Comparison of ENCODE assay signal across 10 mouse cellular contexts in genomic region chr15:103347275-103347684, GRCm38 (mm10). TPM values are rescaled to one million over a fixed set of nuclear protein-coding genes. Genes with fewer than 3 reads are reported as not detected.
A peak's percentile ranks its signal among the peaks of the same experiment; 100 is the strongest.
DNase-seq lines count a peak whose midpoint lies in the region; ATAC-seq and TF ChIP-seq lines count a peak whose summit lies in the region.
"Had no signal": no experiment of that assay in that cellular context is flagged by ENCODE, and none has a peak within 500 bp of the region (broad histone marks: within the 10 kb centered on the region; RNA-seq: fewer than 3 reads in every experiment).

No protein-coding gene starts in this region.

- in situ Hi-C loops in CH12.LX (cut with MboI; ENCODE audit: low pct_ligation_motif_present, low pct_unique_long_range_greater_than_20kb, low sequenced_read_pairs) = no loop called here

- H3K4me2 ChIP-seq in hindbrain, embryonic 11.5 days (replicated peaks; ENCODE audit: low read depth, low read length) = no peak overlapping the region
- H3K4me2 ChIP-seq in hindbrain, embryonic 13.5 days = no peak overlapping the region
- no peak overlapping the region for H3K4me2 ChIP-seq in CH12.LX (ENCODE audit: insufficient read depth, low read depth, poor library complexity, severe bottlenecking)
- H3K4me2 ChIP-seq: embryonic facial prominence, embryonic 15.5 days; limb, embryonic 15.5 days had no signal

- no peak for TF ChIP-seq POLR2A in CH12.LX (IDR thresholded peaks at IDR 0.05; ENCODE audit: low read depth, low read length)
- TF ChIP-seq POLR2A in bone marrow, adult 2 months (IDR thresholded peaks at IDR 0.05; ENCODE audit: borderline replicate concordance, control insufficient read depth, low read depth, low read length) = no peak
- TF ChIP-seq POLR2A in lung, adult 2 months (IDR thresholded peaks at IDR 0.05; ENCODE audit: borderline replicate concordance, extremely low read depth, low read depth, low read length) = no peak

- no peak overlapping the region for H3K27ac ChIP-seq in hindbrain, embryonic 11.5 days (ENCODE audit: low read depth, low read length)
- no peak overlapping the region for H3K27ac ChIP-seq in hindbrain, embryonic 13.5 days
- no peak overlapping the region for H3K27ac ChIP-seq in CH12.LX (ENCODE audit: insufficient read depth, low read depth)
- H3K27ac ChIP-seq in bone marrow, adult 2 months (ENCODE audit: control insufficient read depth, insufficient read depth, low read depth, low read length, poor library complexity) = no peak overlapping the region
- H3K27ac ChIP-seq: embryonic facial prominence, embryonic 15.5 days; limb, embryonic 15.5 days had no signal

- H3K36me3 ChIP-seq in hindbrain, embryonic 11.5 days (ENCODE audit: control insufficient read depth, insufficient read depth, low read length) = peaks cover 3% of the 10 kb centered on the region; the same call in 1 of the 2 replicates
- no peaks in the 10 kb centered on the region for H3K36me3 ChIP-seq in hindbrain, embryonic 13.5 days
- H3K36me3 ChIP-seq in CH12.LX (replicated peaks in 1 of 2; ENCODE audit: control insufficient read depth in 1 of 2, insufficient read depth in 1 of 2, low read length in 1 of 2) = peaks cover 0 to 22% of the 10 kb centered on the region in 2 experiments

- H3K9ac ChIP-seq in hindbrain, embryonic 11.5 days (ENCODE audit: low read depth, low read length) = no peak overlapping the region
- H3K9ac ChIP-seq in hindbrain, embryonic 13.5 days = no peak overlapping the region
- H3K9ac ChIP-seq in CH12.LX (ENCODE audit: insufficient read depth, low read depth) = no peak overlapping the region
- H3K9ac ChIP-seq: embryonic facial prominence, embryonic 15.5 days; limb, embryonic 15.5 days had no signal

- no peak overlapping the region for H3K4me3 ChIP-seq in hindbrain, embryonic 11.5 days (ENCODE audit: low read depth, low read length)
- H3K4me3 ChIP-seq in hindbrain, embryonic 13.5 days = no peak overlapping the region
- H3K4me3 ChIP-seq in CH12.LX (replicated peaks in 1 of 3; ENCODE audit: low read depth in 2 of 3, low read length in 2 of 3, poor library complexity in 1 of 3) = no peak overlapping the region
- H3K4me3 ChIP-seq in bone marrow, adult 2 months (replicated peaks; ENCODE audit: control insufficient read depth, low read depth, low read length) = no peak overlapping the region
- no peak overlapping the region for H3K4me3 ChIP-seq in lung, adult 2 months (replicated peaks; ENCODE audit: extremely low read depth, low read depth, low read length)
- H3K4me3 ChIP-seq: embryonic facial prominence, embryonic 15.5 days; limb, embryonic 15.5 days had no signal

- DNase-seq in hindbrain, embryonic 11.5 days (ENCODE audit: low spot score) = peak; percentile 73
- DNase-seq in CH12.LX (ENCODE audit: extremely low read depth) = peak; percentile 95
- peak; percentile 71 to 76 for DNase-seq in heart, postnatal 14 days
- DNase-seq in lung, adult 2 months = peak; percentile 43
- DNase-seq in right cerebral cortex, postnatal 14 days = peak; percentile 77
- DNase-seq in frontal cortex, postnatal 25 days (ENCODE audit: low spot score in 2 of 2) = no peak

- H3K27me3 ChIP-seq in hindbrain, embryonic 11.5 days (ENCODE audit: control insufficient read depth, insufficient read depth, low read length) = no peaks in the 10 kb centered on the region
- no peaks in the 10 kb centered on the region for H3K27me3 ChIP-seq in hindbrain, embryonic 13.5 days
- no peaks in the 10 kb centered on the region for H3K27me3 ChIP-seq in CH12.LX (replicated peaks)
- H3K27me3 ChIP-seq: embryonic facial prominence, embryonic 15.5 days; limb, embryonic 15.5 days had no signal

- H3K4me1 ChIP-seq in hindbrain, embryonic 11.5 days (replicated peaks; ENCODE audit: control insufficient read depth, insufficient read depth, low read length) = no peaks in the 10 kb centered on the region
- H3K4me1 ChIP-seq in hindbrain, embryonic 13.5 days (replicated peaks) = no peaks in the 10 kb centered on the region
- peaks cover 0 to 22% of the 10 kb centered on the region in 2 experiments; a peak in 2 of 4 replicates for H3K4me1 ChIP-seq in CH12.LX (ENCODE audit: control insufficient read depth in 1 of 2, insufficient read depth in 2 of 2)
- H3K4me1 ChIP-seq in bone marrow, adult 2 months (ENCODE audit: control insufficient read depth, insufficient read depth, low read length) = no peaks in the 10 kb centered on the region
- no peaks in the 10 kb centered on the region for H3K4me1 ChIP-seq in lung, adult 2 months (ENCODE audit: control insufficient read depth, insufficient read depth, low read length)
- H3K4me1 ChIP-seq: limb, embryonic 15.5 days had no signal

- no peak for ATAC-seq in hindbrain, embryonic 11.5 days (ENCODE audit: low FRiP score)
- ATAC-seq in hindbrain, embryonic 13.5 days (ENCODE audit: low FRiP score) = no peak

- intact Hi-C loops in heart, postnatal 14 days (cut with DNase I) = loop anchor here (2.0 kb wide), 1 partner anchor 42 kb away; no protein-coding TSS in a partner anchor

- peak in 1 of 2 experiments; percentile 94; a peak in 3 of 4 replicates for TF ChIP-seq CTCF in CH12.LX (conservative IDR thresholded peaks at IDR 0.05 in 1 of 2, IDR thresholded peaks at IDR 0.05 in 1 of 2; ENCODE audit: low read depth in 2 of 2, low read length in 2 of 2)
- TF ChIP-seq CTCF in bone marrow, adult 2 months (IDR thresholded peaks at IDR 0.05; ENCODE audit: control insufficient read depth, insufficient read depth, low read length) = peak; percentile 82
- peak; percentile 74 for TF ChIP-seq CTCF in lung, adult 2 months (IDR thresholded peaks at IDR 0.05; ENCODE audit: insufficient read depth, low read length)

- 9% methylated on average over 2 of the region's 2 CpGs for WGBS in hindbrain, embryonic 11.5 days
- WGBS in hindbrain, embryonic 13.5 days = 4% methylated on average over 2 of the region's 2 CpGs
- WGBS in bone marrow, adult 2 months = 2% methylated on average over 2 of the region's 2 CpGs
- 13% methylated on average over 2 of the region's 2 CpGs for WGBS in lung, adult 2 months

- no peaks in the 10 kb centered on the region for H3K9me3 ChIP-seq in hindbrain, embryonic 11.5 days (ENCODE audit: control insufficient read depth, low read length)
- H3K9me3 ChIP-seq in hindbrain, embryonic 13.5 days = no peaks in the 10 kb centered on the region
- H3K9me3 ChIP-seq in CH12.LX (replicated peaks; ENCODE audit: low read length) = no peaks in the 10 kb centered on the region
- H3K9me3 ChIP-seq: embryonic facial prominence, embryonic 15.5 days; limb, embryonic 15.5 days had no signal

- H3K79me2 ChIP-seq in CH12.LX (replicated peaks; ENCODE audit: control insufficient read depth, extremely low read depth, insufficient read depth, poor library complexity, severe bottlenecking) = no peaks in the 10 kb centered on the region

- TF ChIP-seq EP300 in CH12.LX (IDR thresholded peaks at IDR 0.05; ENCODE audit: low read length) = 0 out of 2 replicates have a peak, but pooled peaks have one; percentile 35

- peak; percentile 88 for TF ChIP-seq RAD21 in CH12.LX (IDR thresholded peaks at IDR 0.05; ENCODE audit: low read depth, low read length)

- dilution Hi-C loops in CH12.LX (cut with MboI; ENCODE audit: extremely low pct_ligation_motif_present, extremely low pct_unique_long_range_greater_than_20kb, low sequenced_read_pairs) = no loop called here

TF ChIP-seq in CH12.LX, 34 proteins besides CTCF, POLR2A, EP300 and RAD21 (continues in another document):
- TF ChIP-seq MAFK (IDR thresholded peaks at IDR 0.05; ENCODE audit: insufficient replicate concordance, low read length) (no peak), HCFC1 (IDR thresholded peaks at IDR 0.05; ENCODE audit: low read depth, low read length) (peak; percentile 28; the same call in 1 of the 2 replicates), CHD1 (IDR thresholded peaks at IDR 0.05; ENCODE audit: low read depth, low read length) (no peak), USF2 (conservative IDR thresholded peaks at IDR 0.05; ENCODE audit: low read depth, low read length) (no peak), IRF4 (IDR thresholded peaks at IDR 0.05; ENCODE audit: low read depth, low read length) (peak; percentile 54; the same call in 1 of the 2 replicates), UBTF (IDR thresholded peaks at IDR 0.05; ENCODE audit: low read depth, low read length) (no peak), KAT2A (IDR thresholded peaks at IDR 0.05; ENCODE audit: insufficient replicate concordance, low read length) (no peak), RCOR1 (conservative IDR thresholded peaks at IDR 0.05; ENCODE audit: low read depth, low read length) (0 out of 2 replicates have a peak, but pooled peaks have one; percentile 19), ETS1 (conservative IDR thresholded peaks at IDR 0.05; ENCODE audit: low read depth, low read length) (no peak)

RNA-seq across cellular contexts. Expression of gene Zfp385a, which starts 7.4 kb away (rescaled TPM):
- 19.7 and 22.2 TPM in 2 replicates for polyA plus RNA-seq in hindbrain, embryonic 11.5 days (2014; fragmentation: Nextera tagmentation; extraction: Ambion mirVana)
- polyA plus RNA-seq in hindbrain, embryonic 13.5 days (2015; fragmentation: Nextera tagmentation; extraction: Ambion mirVana) = 18.6 and 19.9 TPM in 2 replicates
- total RNA-seq in CH12.LX (2012; rRNA removed) (2.7 and 3.1 TPM in 2 replicates), CH12.LX (2014; rRNA removed) (1.0 and 1.2 TPM in 2 replicates)
- 45.2 and 59.9 TPM in 2 replicates for polyA plus RNA-seq in CH12.LX (2012; ENCODE audit: insufficient read length, low read depth)
- 9.8 and 12.7 TPM in 2 replicates for polyA plus RNA-seq in bone marrow, adult 2 months (2011; ENCODE audit: insufficient read depth, insufficient read length, low replicate concordance, missing spikeins)
- 10 to 100 TPM; 16.6 to 18.4 TPM for total RNA-seq in heart, postnatal 14 days (2021)
- polyA plus RNA-seq in lung, adult 2 months (2012; rRNA removed) = 9.9 and 11.7 TPM in 2 replicates

RNA-seq across cellular contexts. Expression of gene Itga5, which starts 19.3 kb away (rescaled TPM):
- polyA plus RNA-seq in hindbrain, embryonic 11.5 days (2014; fragmentation: Nextera tagmentation; extraction: Ambion mirVana) = 16.4 and 20.0 TPM in 2 replicates
- polyA plus RNA-seq in hindbrain, embryonic 13.5 days (2015; fragmentation: Nextera tagmentation; extraction: Ambion mirVana) = 8.6 and 8.9 TPM in 2 replicates
- total RNA-seq in CH12.LX (2012; rRNA removed) (0.17 and 0.21 TPM in 2 replicates), CH12.LX (2014; rRNA removed) (0.07 and 0.28 TPM in 2 replicates)
- polyA plus RNA-seq in CH12.LX (2012; ENCODE audit: insufficient read length, low read depth) = 1.6 and 1.8 TPM in 2 replicates
- polyA plus RNA-seq in bone marrow, adult 2 months (2011; ENCODE audit: insufficient read depth, insufficient read length, low replicate concordance, missing spikeins) = 7.3 and 23.1 TPM in 2 replicates
- total RNA-seq in heart, postnatal 14 days (2021) = 10 to 100 TPM; 61.1 to 70.4 TPM
- polyA plus RNA-seq in lung, adult 2 months (2012; rRNA removed) = 34.3 and 35.9 TPM in 2 replicates

RNA-seq across cellular contexts. Expression of gene Gpr84, which starts 36.9 kb away (rescaled TPM):
- 0.11 and 0.34 TPM in 2 replicates for polyA plus RNA-seq in hindbrain, embryonic 11.5 days (2014; fragmentation: Nextera tagmentation; extraction: Ambion mirVana)
- 0.23 and 0.34 TPM in 2 replicates for polyA plus RNA-seq in hindbrain, embryonic 13.5 days (2015; fragmentation: Nextera tagmentation; extraction: Ambion mirVana)
- total RNA-seq in CH12.LX (2012; rRNA removed) = 0.25 and 0.42 TPM in 2 replicates
- total RNA-seq in CH12.LX (2014; rRNA removed) = 0.26 and 0.66 TPM in 2 replicates
- polyA plus RNA-seq in CH12.LX (2012; ENCODE audit: insufficient read length, low read depth) = 0.79 and 1.4 TPM in 2 replicates
- polyA plus RNA-seq in bone marrow, adult 2 months (2011; ENCODE audit: insufficient read depth, insufficient read length, low replicate concordance, missing spikeins) = 1.5 and 2.3 TPM in 2 replicates
- total RNA-seq in heart, postnatal 14 days (2021) = not detected
- polyA plus RNA-seq in lung, adult 2 months (2012; rRNA removed) = 0.08 and 0.22 TPM in 2 replicates

Comparison
In these comparisons a context has a peak if more than half of its experiments do, and no peak if none do; other contexts are left out.
1. DNase-seq: peak in hindbrain, embryonic 11.5 days (single experiment), CH12.LX (single experiment), heart, postnatal 14 days (2 of 2), lung, adult 2 months (single experiment) and right cerebral cortex, postnatal 14 days (single experiment); none in frontal cortex, postnatal 25 days (0 of 2).